15 mouse cellular contexts compared by ENCODE assay signal in the genomic region with DNA sequence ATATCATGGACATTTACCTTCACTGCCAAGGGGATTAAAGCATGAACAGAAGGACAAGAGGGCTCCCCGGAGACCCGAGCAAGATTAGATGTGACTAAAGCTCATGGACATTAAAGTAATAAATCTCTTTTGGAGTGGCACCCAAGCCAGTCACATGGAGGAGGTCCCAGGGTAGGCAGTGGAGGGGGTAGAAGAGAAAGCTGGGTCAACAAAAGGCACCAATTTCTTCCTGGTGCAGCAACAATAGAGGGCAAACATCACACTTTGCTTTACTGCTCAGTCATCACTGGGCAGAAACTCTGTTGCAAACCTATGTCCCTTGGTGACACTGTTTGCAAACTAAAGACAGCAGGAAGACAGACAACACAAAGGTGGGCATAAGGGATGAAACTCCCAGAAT.
"Had no signal": no experiment of that assay in that cellular context is flagged by ENCODE, and none has a peak within 500 bp of the region (broad histone marks: within the 10 kb centered on the region; RNA-seq: fewer than 3 reads in every experiment).

No protein-coding gene starts in this region.

- H3K9me3 ChIP-seq: neural tube, embryonic 12.5 days; neural tube, embryonic 13.5 days; neural tube, embryonic 15.5 days had no signal

- H3K27ac ChIP-seq: neural tube, embryonic 12.5 days; neural tube, embryonic 13.5 days; neural tube, embryonic 15.5 days had no signal

- H3K4me1 ChIP-seq: neural tube, embryonic 12.5 days; neural tube, embryonic 13.5 days; neural tube, embryonic 15.5 days had no signal

- DNase-seq: retina, postnatal 1 day; right cerebral cortex, adult 18-20 months; right cerebral cortex, postnatal 14 days; right cerebral cortex, postnatal 25 days; right cerebral cortex, postnatal 4 days; spleen, adult 18-20 months; thymus, adult 18-20 months; thymus, adult 2 months; thymus, postnatal 14 days; thymus, postnatal 25 days; thymus, postnatal 36 days; thymus, postnatal 4 days had no signal

- H3K4me3 ChIP-seq: neural tube, embryonic 12.5 days; neural tube, embryonic 13.5 days; neural tube, embryonic 15.5 days had no signal

- H3K9ac ChIP-seq: neural tube, embryonic 12.5 days; neural tube, embryonic 13.5 days; neural tube, embryonic 15.5 days had no signal

- H3K27me3 ChIP-seq: neural tube, embryonic 12.5 days; neural tube, embryonic 13.5 days; neural tube, embryonic 15.5 days had no signal

- H3K36me3 ChIP-seq: neural tube, embryonic 12.5 days; neural tube, embryonic 13.5 days; neural tube, embryonic 15.5 days had no signal

- H3K4me2 ChIP-seq: neural tube, embryonic 12.5 days; neural tube, embryonic 13.5 days; neural tube, embryonic 15.5 days had no signal
